Mouse (Mus musculus) limb, embryonic 11.5 days (tissue): ENCODE measurements around the gene 2310079G19Rik. TPM values are rescaled to one million over a fixed set of nuclear protein-coding genes. Genes with fewer than 3 reads are reported as not detected.

Experiments used
- ATAC-seq: fragments of 200-750 bp; cut with Nextera tagmentation; 2 replicates; pipeline ENCODE4 v1.8.0; 2017; ENCODE audit warnings: low read depth; ENCODE audit not compliant: insufficient number of reproducible peaks, low FRiP score, low TSS enrichment
- DNase-seq: peaks from one replicate; pipeline ENCODE4 v3.0.0-alpha.2; 2015; ENCODE audit warnings: low spot score
- H3K27ac ChIP-seq: fragments of 300-500 bp; sonication (generic); replicated peaks from 2 replicates; pipeline ENCODE4 v1.5.1; 2014; ENCODE audit warnings: low read depth, mild to moderate bottlenecking, low read length
- H3K27me3 ChIP-seq: fragments of 300-500 bp; sonication (generic); 2 replicates; pipeline ENCODE4 v1.6.1; 2014; ENCODE audit warnings: mild to moderate bottlenecking, low read length, mixed read lengths; ENCODE audit not compliant: control insufficient read depth, insufficient read depth
- H3K36me3 ChIP-seq: fragments of 300-500 bp; sonication (generic); 2 replicates; pipeline ENCODE4 v1.6.1; 2014; ENCODE audit warnings: mild to moderate bottlenecking, low read length, moderate library complexity, mixed read lengths; ENCODE audit not compliant: control insufficient read depth, insufficient read depth
- H3K4me1 ChIP-seq: fragments of 300-500 bp; sonication (generic); 2 replicates; pipeline ENCODE4 v1.6.1; 2014; ENCODE audit warnings: low read length, mixed read lengths; ENCODE audit not compliant: control insufficient read depth, insufficient read depth
- H3K4me2 ChIP-seq: fragments of 300-500 bp; sonication (generic); 2 replicates; pipeline ENCODE4 v1.6.1; 2014; ENCODE audit warnings: low read depth, mild to moderate bottlenecking, moderate library complexity; ENCODE audit not compliant: severe bottlenecking
- H3K4me3 ChIP-seq: fragments of 300-500 bp; sonication (generic); 2 replicates; pipeline ENCODE4 v1.5.1; 2014; ENCODE audit warnings: low read depth, low read length
- H3K9ac ChIP-seq: fragments of 300-500 bp; sonication (generic); 2 replicates; pipeline ENCODE4 v1.6.1; 2014; ENCODE audit warnings: mild to moderate bottlenecking, low read length
- H3K9me3 ChIP-seq: fragments of 300-500 bp; sonication (generic); 2 replicates; pipeline ENCODE4 v1.6.1; 2016; ENCODE audit warnings: low read length; ENCODE audit not compliant: control insufficient read depth
- WGBS: fragments of 180-500 bp; shearing (Covaris S2); extraction: QIAGEN DNeasy Blood & Tissue Kit; methylation state at CpG from one replicate; pipeline ENCODE4 v1.1.7; 2014; 5-methylcytosine and 5-hydroxymethylcytosine counted together
- polyA plus RNA-seq: library from polyadenylated mRNA; unstranded; fragments of >200 nt; fragmentation: Nextera tagmentation; extraction: Ambion mirVana; gene quantifications from 2 replicates; pipeline ENCODE4 v1.2.1, GENCODE M21; 2014

The 2310079G19Rik gene
- polyA plus RNA-seq, result not detected in 2 replicates

DNA sequence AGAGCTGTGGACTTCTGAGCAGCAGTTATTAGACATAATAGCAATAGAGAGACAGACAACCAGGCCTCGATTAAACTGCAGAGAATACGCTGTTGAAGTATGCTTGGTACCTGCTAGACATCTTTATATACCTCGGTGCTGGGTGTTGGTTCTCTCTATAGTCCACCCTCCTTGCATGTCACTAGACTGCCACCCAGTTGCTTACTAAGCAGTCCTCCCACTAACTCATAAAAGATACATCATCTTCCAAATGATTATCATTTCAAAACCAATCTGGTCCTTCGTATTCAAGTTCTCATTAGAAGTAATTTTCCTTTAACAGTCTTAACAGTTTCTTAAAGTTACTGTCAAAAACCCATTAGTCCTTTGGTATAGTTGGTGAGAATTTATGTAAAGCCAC is at the start of gene 2310079G19Rik:
TSS of gene 2310079G19Rik (minus strand) at position 101 of the 400 bp plus-strand sequence.
- Histone ChIP-seq H3K9ac (no peak within 1 kb of the TSS), H3K4me1 (no peaks in the 10 kb centered on the region), H3K4me2 (no peak within 1 kb of the TSS), H3K27me3 (no peaks in the 10 kb centered on the region), H3K4me3 (no peak within 1 kb of the TSS), H3K27ac (no peak within 1 kb of the TSS), H3K36me3 (no peaks in the 10 kb centered on the region), H3K9me3 (no peaks in the 10 kb centered on the region)
- DNase-seq (no peak), ATAC-seq (no peak)
- 91% methylated on average over 4 of the region's 4 CpGs for WGBS

DNA sequence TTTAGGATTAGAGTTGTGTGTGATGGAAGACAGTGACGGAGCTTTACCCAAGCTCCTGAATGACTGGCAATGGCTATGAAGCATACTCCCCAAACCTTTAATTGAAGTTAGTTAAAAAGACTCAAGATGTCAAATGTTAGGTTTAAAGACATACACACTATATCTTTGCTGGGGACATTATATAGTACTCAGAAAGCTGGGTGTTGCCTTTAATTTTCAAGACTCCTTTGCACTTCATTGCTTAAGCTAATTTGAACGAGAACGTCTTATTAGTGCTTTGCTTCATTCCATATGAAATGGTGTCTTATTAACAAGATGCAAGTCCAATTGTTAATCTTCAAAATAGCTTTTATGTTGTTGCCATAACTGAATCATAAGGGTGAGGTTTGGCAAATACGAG is 44.1 kb upstream of the 2310079G19Rik start, which contains the start of gene Krtap27-1:
TSS of gene Krtap27-1 (minus strand) at position 101 of the 400 bp plus-strand sequence.
- Histone ChIP-seq H3K4me2 (no peak within 1 kb of the TSS), H3K9me3 (no peaks in the 10 kb centered on the region), H3K27me3 (no peaks in the 10 kb centered on the region), H3K36me3 (no peaks in the 10 kb centered on the region), H3K27ac (no peak within 1 kb of the TSS), H3K4me3 (no peak within 1 kb of the TSS), H3K9ac (no peak within 1 kb of the TSS), H3K4me1 (no peaks in the 10 kb centered on the region)
- 91% methylated on average over 4 of the region's 4 CpGs for WGBS
- DNase-seq, result no peak
- ATAC-seq, result no peak

DNA sequence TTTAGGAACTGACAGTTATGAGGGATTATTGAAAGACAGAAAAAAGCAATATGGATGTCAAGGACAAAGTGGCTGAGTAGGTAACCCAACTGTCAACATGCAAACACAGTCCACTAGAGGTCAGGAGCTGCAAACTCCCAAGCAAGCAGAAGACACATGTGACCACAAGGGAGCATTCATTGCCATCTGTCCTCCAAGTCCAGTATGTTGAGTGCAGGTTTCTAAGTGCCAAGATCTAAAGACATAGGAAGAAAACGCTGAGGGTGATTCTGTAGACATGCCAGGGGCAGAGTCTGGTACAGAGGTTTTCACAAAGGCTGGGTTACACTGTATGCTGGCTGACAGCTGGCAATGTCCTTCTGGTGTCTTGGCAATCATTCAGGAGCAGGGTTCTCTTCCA is 30.0 kb upstream of the 2310079G19Rik start:
- DNase-seq (no peak), ATAC-seq (no peak)
- H3K27ac ChIP-seq, result no peak overlapping the region
- no peaks in the 10 kb centered on the region for H3K4me1 ChIP-seq
- H3K27me3 ChIP-seq, result no peaks in the 10 kb centered on the region
- no peaks in the 10 kb centered on the region for H3K9me3 ChIP-seq
- H3K4me2 ChIP-seq, result no peak overlapping the region
- H3K36me3 ChIP-seq, result no peaks in the 10 kb centered on the region
- H3K9ac ChIP-seq, result no peak overlapping the region
- WGBS, result 58% methylated on average over 1 of the region's 1 CpGs
- no peak overlapping the region for H3K4me3 ChIP-seq

DNA sequence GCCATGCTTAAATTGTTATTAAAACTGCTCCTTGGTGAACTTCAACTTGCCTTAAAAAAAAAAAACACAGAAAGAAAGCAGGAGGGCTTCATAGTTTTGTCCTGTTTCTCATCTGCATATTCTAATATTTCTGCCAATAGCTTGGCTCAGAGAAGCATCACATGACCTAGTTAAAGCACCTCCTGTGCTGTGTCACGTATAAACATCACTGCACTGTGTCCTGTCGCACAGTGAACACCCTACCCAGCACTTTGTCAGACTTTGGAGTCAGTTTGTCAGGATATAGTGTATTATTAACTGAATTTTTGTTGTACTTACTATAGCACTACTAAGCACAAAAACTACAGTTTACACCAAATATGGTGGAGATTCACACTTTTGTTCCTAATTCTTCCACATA is 24.5 kb upstream of the 2310079G19Rik start:
- H3K27ac ChIP-seq, result no peak overlapping the region
- ATAC-seq, result no peak
- H3K4me2 ChIP-seq, result no peak overlapping the region
- no peak for DNase-seq
- H3K9ac ChIP-seq, result no peak overlapping the region
- no peaks in the 10 kb centered on the region for H3K4me1 ChIP-seq
- H3K4me3 ChIP-seq, result no peak overlapping the region
- H3K27me3 ChIP-seq, result no peaks in the 10 kb centered on the region
- H3K9me3 ChIP-seq, result no peaks in the 10 kb centered on the region
- WGBS, result 70% methylated on average over 2 of the region's 2 CpGs
- H3K36me3 ChIP-seq, result no peaks in the 10 kb centered on the region

DNA sequence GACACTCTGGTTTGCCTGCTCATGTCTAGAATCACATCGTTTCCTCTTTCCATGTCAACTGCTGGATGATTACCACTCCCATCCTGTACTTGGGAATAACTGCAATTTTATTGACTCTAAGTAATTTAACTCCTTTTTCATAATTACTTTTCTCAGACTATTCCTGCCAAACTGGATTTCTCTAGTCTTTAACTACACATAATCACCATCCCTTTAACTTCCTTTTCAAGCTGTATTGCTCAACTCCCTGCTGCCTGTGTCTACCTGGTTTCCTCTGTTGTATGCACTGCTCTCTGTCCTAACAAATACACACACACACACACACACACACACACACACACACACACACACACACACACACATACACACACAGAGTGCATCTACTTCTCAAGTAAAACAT is 23.6 kb upstream of the 2310079G19Rik start:
- H3K36me3 ChIP-seq, result no peaks in the 10 kb centered on the region
- H3K4me2 ChIP-seq, result no peak overlapping the region
- H3K4me1 ChIP-seq, result no peaks in the 10 kb centered on the region
- no peaks in the 10 kb centered on the region for H3K27me3 ChIP-seq
- H3K4me3 ChIP-seq, result no peak overlapping the region
- no peak overlapping the region for H3K27ac ChIP-seq
- WGBS, result 72% methylated on average over 1 of the region's 1 CpGs
- DNase-seq, result no peak
- H3K9ac ChIP-seq, result no peak overlapping the region
- ATAC-seq, result no peak
- H3K9me3 ChIP-seq, result no peaks in the 10 kb centered on the region

DNA sequence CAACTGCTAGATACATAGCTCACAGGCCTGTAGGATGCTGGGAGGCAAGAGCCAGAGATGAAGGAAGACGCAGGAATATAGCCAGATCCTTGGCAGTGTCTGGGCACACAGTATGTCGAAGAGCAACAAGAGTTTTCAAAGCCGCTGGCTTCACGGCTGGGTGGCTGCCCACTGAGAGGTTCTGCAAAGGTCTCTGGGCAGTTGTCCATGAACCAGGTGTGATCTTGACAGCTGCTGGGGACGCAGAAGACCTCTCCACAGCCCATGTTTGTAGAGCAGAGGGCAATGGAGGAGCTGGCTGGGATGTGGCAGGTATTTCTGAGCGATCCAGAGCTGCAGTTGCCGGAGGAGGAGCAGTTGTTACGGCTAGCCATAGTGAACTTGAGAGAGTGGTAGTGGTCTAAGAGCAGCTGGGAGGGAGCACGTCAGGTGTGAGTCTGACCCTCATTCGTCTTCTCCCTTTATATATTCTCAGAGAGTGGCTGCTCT is 19.9 kb upstream of the 2310079G19Rik start, which contains the start of gene Krtap26-1:
TSS of gene Krtap26-1 (minus strand) at position 439 of the 489 bp plus-strand sequence.
- ATAC-seq (no peak), DNase-seq (no peak)
- H3K4me2 ChIP-seq, result no peak within 1 kb of the TSS
- H3K9ac ChIP-seq, result no peak within 1 kb of the TSS
- no peak within 1 kb of the TSS for H3K4me3 ChIP-seq
- 87% methylated on average over 10 of the region's 10 CpGs for WGBS
- no peak within 1 kb of the TSS for H3K27ac ChIP-seq
- H3K27me3 ChIP-seq, result no peaks in the 10 kb centered on the region
- H3K4me1 ChIP-seq, result no peaks in the 10 kb centered on the region
- no peaks in the 10 kb centered on the region for H3K9me3 ChIP-seq
- no peaks in the 10 kb centered on the region for H3K36me3 ChIP-seq

DNA sequence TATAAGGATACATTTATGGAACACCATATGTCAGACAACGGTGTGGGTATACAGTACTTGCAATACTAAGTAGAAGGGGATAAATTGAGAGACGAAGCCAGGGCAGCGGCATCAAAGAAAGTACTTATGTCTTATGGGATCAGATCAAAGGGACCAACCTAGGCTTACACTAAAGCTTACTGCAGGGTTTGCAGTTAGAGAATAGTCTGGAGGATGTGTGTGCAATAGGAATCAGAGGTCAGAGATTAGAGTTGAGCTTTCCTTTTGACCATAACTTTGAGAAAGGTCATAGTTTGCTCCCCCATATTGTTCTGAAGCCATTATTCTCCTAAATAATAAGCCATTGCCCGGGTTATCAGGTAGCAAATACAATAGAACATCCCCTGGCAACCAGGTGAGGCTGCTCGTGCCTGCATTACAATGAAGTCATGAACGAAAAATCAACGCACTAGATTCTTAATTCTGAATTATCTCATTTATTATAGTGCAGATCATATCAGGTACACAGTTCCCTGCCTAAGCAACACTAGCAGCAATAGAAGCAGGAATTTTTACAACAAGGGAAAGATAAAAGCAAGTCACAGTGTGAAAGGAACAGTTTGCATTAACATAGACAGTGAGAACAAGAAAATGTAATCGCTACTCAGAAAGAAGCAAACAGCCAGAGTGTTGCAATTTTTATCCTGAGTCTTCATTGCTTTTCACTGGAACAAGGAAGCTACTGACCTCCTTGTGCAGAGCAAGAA is 19.1 kb upstream of the 2310079G19Rik start:
- Histone ChIP-seq H3K9me3 (no peaks in the 10 kb centered on the region), H3K27me3 (no peaks in the 10 kb centered on the region), H3K4me2 (no peak overlapping the region), H3K4me1 (no peaks in the 10 kb centered on the region), H3K27ac (no peak overlapping the region), H3K4me3 (no peak overlapping the region), H3K36me3 (no peaks in the 10 kb centered on the region), H3K9ac (no peak overlapping the region)
- no peak for DNase-seq
- 81% methylated on average over 8 of the region's 8 CpGs for WGBS
- no peak for ATAC-seq

DNA sequence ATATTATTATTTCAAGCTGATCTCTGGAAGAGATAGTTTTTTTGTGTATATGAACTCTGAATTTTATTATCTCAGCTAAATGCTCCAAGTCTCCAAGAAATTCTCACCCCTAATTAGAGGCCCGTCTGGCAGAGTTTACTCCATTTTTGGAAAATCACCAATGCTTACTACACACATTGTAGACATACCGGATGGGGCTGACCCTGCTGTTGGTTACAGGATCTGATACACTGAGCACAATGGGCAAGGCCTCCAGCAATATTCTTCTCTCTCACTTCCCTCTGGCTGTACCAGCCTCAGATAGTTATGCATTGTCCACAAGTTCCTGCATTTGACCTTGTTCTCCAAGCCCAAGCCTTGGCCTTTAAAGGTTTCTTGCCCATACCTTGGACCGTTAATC is 12.6 kb upstream of the 2310079G19Rik start:
- Histone ChIP-seq H3K27me3 (no peaks in the 10 kb centered on the region), H3K4me2 (no peak overlapping the region), H3K27ac (no peak overlapping the region), H3K36me3 (no peaks in the 10 kb centered on the region), H3K9me3 (no peaks in the 10 kb centered on the region), H3K9ac (no peak overlapping the region), H3K4me3 (no peak overlapping the region), H3K4me1 (no peaks in the 10 kb centered on the region)
- DNase-seq (no peak), ATAC-seq (no peak)
- WGBS, result 86% methylated on average over 3 of the region's 3 CpGs
